Mouse (Mus musculus) urinary bladder, postnatal 0 days (tissue): ENCODE measurements around the gene 1700016C15Rik. TPM values are rescaled to one million over a fixed set of nuclear protein-coding genes. Genes with fewer than 3 reads are reported as not detected.

ENCODE experiments used
- polyA plus RNA-seq: library from polyadenylated mRNA; unstranded; fragments of >200 nt; fragmentation: Nextera tagmentation; extraction: Ambion mirVana; gene quantifications from 2 replicates; pipeline ENCODE4 v1.2.1, GENCODE M21; 2015

The 1700016C15Rik gene
- polyA plus RNA-seq, result not detected in 2 replicates

DNA sequence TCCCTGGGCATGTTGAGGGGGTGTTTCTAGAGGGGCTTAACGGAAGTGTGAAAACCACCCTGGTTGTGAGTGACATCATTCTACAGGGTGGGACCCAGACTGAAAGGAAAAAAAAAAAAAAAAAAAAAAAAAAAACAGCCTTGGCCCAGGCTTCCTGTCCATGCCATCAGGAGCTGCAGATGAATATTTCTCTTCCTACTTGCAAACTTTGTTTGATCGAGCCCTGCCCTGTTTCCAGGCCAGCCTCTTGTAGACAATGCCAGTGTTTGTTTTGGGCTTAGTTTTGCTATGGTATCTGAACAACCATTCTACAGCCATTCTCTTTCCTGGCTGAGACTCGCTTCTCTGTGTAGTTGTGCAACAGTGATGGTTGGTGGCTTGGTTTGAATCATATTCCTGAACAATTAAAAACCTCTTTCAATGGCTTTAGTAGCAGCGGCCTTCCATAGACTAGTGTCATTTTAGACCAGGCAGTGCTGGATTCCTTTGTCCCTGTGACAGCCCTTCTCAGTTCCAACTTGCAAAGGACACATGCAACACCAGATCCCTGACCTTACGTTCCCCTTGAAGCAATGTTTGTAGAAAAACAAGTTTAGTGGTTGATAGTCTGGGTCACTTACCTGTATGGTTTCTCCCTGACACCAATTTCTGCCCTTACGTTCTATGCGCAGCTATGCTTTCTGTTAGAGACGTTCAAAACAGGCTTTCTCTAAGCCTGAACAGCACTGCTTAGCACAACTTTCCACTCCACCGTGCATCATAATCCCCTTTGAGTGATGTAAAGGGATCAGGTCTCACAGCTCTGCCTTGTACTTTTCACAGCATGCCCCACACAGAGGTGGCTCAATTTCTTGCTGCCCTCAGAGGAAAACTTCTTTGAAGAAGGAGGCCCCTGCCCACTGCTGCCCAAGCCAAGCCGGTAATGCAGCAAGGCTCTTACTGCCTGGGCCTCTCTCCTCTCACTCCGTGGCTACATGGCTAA lies at the start of gene 1700016C15Rik:
Gene 1700016C15Rik (plus strand): TSS at position 772 of the 982 bp plus-strand sequence.

GRCm38 (mm10) chr1:177796193-177796939 lies 66.8 kb downstream of the 1700016C15Rik start, which contains the start of gene Adss:
Gene Adss (minus strand): TSS chr1:177796511.

Other genes starting within 250 kb of the 1700016C15Rik start
- 34.8 and 41.3 TPM in 2 replicates for gene Adss, start 66.7 kb downstream of the 1700016C15Rik start, polyA plus RNA-seq